Mouse (Mus musculus) heart, adult 11 months (tissue): Measurements from ENCODE around the gene Acsl5.
A peak's percentile ranks its signal among the peaks of the same experiment; 100 is the strongest.

ENCODE experiments used
- DNase-seq: peaks from one replicate; pipeline ENCODE4 v3.0.0; 2022

Acsl5 gene

DNA sequence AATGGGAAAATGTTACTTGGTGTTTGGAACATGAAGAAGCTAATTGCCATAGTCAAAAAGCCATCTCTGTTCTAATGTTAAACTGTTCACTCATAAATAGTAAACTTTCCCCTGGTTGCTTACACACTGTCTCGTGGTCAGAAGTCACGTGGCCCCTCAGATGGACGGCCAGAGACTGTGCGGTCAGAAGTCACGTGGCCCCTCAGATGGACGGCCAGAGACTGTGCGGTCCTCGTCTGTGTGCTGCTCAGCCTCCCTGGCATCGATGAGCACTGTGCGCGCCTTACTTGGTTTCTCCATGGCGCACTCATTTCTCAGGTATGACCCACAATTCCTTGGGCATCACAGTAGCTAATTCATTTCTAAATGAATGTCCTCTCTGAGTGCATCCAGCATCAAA is 84.7 kb downstream of the Acsl5 start:
- peak; percentile 83 for DNase-seq

DNA sequence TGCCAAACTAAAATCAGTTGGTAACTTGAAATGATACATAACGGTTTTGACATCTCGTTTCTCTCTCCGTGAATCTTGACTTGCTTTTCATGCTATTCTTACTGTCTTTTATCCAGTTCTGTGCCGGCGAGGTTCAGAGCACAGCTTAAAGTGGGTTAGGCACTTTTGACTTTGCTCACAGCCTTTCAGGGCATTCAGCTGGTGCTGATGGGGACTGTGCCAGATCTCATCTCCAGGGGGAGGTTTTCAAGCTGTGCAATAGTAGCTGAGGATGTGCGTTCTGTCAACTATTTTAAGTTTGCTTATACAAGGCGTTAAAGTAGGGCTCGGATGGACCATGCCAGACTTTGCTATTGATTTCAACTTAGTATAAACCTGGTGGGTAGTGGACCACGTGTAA is 85.3 kb downstream of the Acsl5 start:
- DNase-seq = peak; percentile 28

DNA sequence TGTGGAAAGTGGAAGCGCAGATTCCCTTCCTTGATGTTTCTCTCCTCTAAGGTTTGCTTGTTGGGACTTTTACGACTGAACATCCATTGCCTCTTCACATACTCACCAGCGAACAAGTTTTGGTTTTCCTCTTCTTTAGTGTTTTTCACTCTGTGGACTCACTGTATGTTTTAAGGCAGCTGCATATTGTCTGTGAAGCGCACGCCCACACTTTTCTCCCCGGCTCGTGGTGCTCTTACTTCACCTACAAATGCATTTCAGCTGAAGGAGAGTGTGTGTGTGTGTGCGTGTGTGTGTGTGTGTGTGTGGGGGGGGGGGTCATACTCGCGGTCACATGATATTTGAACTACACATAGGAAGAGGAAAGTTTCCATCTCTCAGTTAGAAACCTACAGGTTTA is 85.9 kb downstream of the Acsl5 start:
- DNase-seq = peak; percentile 14

DNA sequence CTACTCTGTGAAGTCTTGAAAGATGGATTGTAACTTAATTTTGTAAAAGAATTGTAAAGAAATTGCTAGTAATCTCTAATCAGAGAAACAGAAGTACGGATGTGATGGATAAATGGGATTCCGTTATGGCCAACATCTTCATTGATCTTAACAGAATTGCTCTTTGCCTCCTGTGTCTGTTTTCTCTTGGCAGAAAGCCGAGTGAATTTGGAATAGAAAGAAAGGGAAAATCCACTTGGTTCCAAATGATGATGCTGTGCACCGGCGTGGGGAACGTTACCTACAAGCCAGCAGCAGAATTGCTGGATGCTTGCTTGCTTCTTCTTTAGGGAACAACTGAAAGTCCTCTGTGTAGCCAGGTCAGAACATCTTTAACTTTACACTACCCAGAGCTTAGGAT is 88.8 kb downstream of the Acsl5 start:
- DNase-seq = no peak

DNA sequence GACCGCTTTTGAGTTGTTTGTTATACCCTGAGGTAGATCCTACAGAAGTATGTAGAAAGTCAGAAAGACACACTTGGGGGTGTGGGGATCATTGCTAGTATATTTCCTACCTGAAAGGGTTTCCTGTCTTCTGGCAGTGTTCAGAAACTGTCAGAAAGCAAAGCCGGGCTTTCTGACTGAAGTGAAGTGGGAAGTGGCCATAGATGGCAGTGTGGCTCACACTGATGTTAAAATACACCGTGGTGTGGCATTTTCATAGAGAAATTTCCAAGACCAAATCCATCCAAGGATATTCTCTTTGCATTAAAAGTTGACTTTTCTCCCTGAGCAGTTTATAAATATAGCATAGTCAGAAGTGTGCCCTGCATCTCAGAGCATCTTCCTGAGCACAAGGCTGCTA is 89.6 kb downstream of the Acsl5 start:
- DNase-seq = no peak

DNA sequence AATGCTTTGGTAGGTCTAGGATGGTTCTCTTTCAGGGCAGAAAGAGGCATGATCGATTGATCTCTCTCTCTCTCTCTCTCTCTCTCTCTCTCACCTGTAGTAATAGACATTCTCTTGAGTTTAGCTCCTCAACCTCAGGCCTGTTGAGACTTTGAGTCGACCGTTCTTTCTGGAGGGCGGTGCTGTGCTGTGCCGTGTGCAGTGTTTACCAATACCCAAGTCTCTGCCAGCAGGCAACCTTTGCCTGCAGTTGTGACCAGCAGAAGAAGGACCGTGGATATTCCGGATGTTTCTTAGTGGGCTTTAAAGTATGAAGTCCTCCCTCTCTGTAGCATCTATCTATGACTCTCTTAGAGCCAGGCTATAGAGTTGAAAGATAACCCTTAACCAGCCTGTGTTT is 90.7 kb downstream of the Acsl5 start:
- no peak for DNase-seq

DNA sequence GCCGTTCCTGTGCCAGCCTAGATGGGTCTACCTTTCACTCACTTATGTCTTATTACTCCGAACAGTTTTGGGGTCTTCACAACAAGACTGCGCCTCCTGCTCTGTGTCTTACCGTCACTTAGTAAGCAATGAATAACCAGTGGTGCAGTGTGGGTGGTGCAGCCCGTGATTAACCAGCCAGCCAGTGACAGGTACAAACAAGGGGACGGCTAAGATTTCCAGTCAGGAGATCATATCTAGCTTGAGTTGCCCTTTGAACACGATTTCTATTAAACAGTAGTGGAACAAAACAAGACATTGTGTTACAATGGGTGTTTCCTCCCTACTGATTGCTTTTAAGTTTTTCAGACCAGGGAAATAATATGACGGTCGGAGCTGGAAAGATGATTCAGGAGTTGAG is 91.5 kb downstream of the Acsl5 start:
- DNase-seq = no peak
